Mouse (Mus musculus) spleen, postnatal 10 days (tissue): ENCODE results near the gene Prdm16.

Experiments
- DNase-seq, 2 experiments: peaks; one replicate each; pipeline ENCODE4 v3.0.0; 2021 to 2022; ENCODE audit warnings: low spot score in 2 of 2

The Prdm16 gene

GRCm38 (mm10) chr4:154636721-154637311, at the start of gene Prdm16:
TSS of gene Prdm16 (minus strand) at chr4:154636873.
- no peak for DNase-seq

- DNase-seq, result no peak
Observed at GRCm38 (mm10) chr4:154683068-154683752, 46.5 kb upstream of the Prdm16 start.

- DNase-seq, result no peak
Observed at GRCm38 (mm10) chr4:154682311-154682710, 45.6 kb upstream of the Prdm16 start.

DNA sequence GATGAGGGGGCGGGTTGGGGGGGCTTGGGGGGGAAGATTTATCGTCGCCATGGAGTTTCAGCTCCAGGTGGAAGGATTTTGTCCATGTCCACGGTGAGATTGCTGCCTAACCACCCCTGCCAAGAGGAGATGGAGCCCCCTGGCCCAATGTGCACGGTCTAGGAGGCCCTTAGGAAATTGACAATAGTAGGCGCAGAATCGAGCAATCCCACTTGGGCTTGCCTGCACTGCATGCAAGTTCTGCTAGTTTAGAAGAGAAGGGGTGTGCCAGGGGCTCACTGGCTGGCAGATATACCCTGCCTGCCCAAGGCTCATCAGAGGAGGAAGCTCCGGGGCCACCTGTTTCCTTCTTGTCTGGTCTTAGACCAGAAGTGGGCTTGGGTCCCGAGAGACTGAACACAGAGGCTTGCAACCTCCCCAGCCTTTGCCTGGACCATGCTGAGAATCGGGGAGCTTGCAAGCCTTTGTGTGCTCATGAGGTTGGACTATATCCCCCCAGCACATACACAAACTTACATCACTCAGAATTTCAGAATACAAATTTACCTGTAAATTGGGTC, 38.8 kb upstream of the Prdm16 start:
- DNase-seq, result no peak

- no peak for DNase-seq
Observed at GRCm38 (mm10) chr4:154674966-154675365, 38.3 kb upstream of the Prdm16 start.

- peak; percentile 14 to 60 for DNase-seq
Observed at GRCm38 (mm10) chr4:154674541-154674940, 37.9 kb upstream of the Prdm16 start.

GRCm38 (mm10) chr4:154673986-154674385, 37.3 kb upstream of the Prdm16 start:
- no peak for DNase-seq

- DNase-seq, result no peak
Observed at GRCm38 (mm10) chr4:154672027-154672426, 35.4 kb upstream of the Prdm16 start.

- no peak for DNase-seq
Observed at GRCm38 (mm10) chr4:154671232-154671912, 34.7 kb upstream of the Prdm16 start.

DNA sequence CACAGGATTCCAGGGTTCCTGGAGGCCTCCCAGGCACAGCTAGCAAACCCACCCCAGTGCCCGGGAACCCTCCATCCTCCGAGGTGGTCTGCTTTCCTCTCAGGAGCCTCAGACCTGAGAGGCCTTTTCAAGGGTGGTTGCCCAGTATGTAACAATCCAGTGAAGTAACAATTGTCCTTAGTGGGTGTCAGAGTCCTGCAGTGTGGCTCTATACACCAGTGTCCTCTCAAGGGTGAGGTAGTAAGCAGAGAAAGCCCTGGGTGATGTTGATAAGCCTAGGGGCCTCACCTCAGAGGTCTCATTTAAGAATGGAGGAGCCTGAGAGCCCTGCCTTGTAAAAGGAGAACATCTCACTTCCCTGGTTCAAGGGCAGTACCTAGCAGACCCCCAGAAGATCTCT, 31.1 kb upstream of the Prdm16 start, which contains the start of gene Actrt2:
TSS of gene Actrt2 (minus strand) at position 101 of the 400 bp plus-strand sequence.
- no peak for DNase-seq

- DNase-seq, result no peak
Observed at GRCm38 (mm10) chr4:154662681-154663215, 26.1 kb upstream of the Prdm16 start.

DNA sequence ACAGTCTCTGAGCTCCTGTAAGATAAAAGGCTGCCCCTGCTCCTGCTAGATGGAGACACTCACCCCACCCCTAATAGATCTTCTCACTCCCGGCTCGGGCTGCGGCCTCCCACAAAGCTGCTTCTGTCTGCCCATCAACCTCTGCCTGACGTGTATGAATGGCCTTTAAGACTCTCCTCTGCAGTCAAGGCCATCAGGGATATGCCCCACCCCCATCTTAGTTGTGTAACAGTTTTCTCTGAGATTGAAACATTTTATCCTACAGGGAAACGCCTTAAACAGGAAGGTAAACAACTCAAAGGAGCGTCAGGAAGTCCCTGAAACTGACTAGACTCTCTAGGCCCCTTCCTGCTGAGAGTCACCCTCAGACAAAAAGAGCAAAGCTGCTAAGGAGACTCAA, 24.6 kb upstream of the Prdm16 start:
- DNase-seq, result no peak

- DNase-seq, result no peak
Observed at GRCm38 (mm10) chr4:154660025-154660424, 23.4 kb upstream of the Prdm16 start.

GRCm38 (mm10) chr4:154655134-154655910, 18.6 kb upstream of the Prdm16 start:
- no peak for DNase-seq

GRCm38 (mm10) chr4:154652494-154652893, 15.8 kb upstream of the Prdm16 start:
- no peak for DNase-seq

DNA sequence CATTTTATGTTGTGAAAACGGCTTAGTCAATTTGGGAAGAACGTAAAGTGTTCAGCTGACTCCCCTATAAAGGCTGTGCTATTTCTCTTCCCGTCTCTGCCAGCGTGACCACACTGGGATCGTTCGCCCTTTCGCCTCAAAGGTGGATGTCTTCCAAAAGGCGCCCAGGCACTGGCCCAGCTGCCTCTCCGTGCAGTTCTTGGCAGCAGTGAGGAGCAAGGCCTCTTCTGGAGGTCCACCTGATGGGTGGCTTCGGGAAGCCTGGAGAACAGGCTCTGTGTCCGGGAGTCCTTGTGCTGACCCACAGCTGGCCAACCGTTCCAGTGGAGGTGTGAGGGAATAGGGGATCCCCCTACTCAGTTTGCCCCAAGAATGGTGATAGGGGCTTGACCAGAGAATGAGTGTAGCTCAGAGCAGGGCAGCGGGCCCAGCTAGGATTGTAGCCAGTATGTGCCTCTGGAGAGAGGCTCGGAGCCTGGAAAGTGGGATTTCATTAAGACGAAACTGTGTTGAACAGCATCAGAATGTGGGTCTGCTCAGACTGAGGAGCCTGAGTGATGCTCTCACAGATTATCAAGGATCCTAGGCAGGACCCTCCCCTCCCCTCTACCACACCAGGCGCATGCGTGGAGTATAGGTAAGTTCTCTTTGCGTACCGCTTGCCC, 12.5 kb upstream of the Prdm16 start:
- DNase-seq, result no peak

GRCm38 (mm10) chr4:154642496-154642895, 5.8 kb upstream of the Prdm16 start:
- DNase-seq, result no peak

DNA sequence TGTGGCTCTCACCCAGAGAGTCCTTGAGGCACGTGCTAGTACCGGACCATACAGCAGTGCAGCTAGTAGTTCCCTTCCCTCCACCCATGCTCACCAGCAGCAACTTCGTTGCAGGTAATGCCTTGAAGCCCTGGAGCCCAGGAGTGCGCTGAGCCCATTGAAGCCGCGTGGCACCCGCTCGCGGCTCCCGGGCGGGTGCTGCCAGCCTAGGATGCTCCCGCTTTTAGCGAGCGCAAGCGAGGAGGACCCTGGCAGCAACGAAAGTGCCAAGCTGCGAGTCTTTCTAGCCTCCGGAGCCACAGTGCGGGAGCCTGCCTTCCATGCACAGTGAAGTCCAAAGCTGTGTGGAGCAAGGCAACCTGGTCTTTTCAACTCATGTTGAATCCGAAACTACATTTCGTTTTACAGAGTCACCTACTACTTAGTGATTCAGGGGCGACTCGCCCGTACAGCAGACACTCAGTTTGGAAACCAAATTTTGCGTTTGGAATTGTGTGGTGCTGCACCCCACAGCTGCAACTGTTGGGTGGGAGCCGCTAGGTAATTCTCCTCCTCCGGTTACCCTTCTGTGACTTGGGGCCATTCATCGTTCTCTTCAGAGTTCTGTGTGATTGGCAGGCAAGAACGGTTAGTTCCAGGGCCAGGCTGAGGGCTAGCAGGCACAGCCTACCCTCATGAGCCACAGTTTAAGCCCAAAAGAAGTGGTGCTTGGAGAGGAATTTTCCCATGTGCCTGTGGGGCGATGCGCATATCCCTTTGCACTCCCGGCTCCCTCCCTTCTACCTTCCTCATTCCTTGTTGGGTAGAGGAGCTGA, 4.8 kb upstream of the Prdm16 start:
- no peak for DNase-seq

DNA sequence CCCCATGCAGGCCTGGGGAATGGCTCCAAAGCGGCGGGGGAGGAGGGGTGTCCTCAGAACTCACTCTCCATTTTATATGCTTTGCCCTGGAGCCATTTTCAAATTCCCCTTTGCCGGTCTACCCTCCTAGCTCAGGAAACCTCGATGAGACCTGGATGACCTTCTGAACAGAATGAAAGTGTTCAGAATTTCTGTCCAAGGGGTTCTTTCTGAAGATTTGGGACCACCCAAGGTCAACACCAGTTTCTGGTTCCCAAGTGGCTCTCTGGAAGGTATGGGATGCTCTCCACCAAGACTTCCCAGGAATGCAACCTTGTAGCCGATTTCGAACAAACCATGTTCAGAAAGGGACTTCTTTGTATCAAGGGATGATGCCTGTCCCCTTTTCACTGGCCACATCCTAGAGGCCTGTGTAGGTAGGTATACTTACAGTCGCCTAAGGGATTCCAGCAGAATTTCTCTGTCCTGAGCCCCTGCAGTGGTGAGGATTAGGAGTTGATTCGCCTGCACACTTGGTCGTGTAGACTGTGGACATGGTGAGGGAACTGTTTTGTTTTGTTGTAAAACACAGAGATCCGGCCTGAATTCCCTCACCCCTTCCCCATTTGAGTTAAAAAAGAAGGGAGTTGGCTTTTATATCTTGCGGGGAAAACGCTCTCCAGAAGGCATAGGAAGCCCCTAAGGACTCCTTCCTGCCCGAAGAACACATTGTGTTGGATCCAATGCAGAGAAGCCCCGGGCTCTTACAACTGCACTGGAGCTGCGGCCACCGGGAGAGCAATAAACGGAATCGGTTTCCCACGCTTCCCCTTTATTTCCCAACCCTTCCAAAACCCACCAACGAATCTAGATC, 4.0 kb upstream of the Prdm16 start:
- DNase-seq, result no peak
